Mouse (Mus musculus): ENCODE measurements around the gene Nelfb.

The Nelfb gene

GRCm38 (mm10) chr2:25229582-25229981 lies 18.3 kb upstream of the Nelfb start:
- DNase-seq = no peak

GRCm38 (mm10) chr2:25228995-25229530 lies 17.8 kb upstream of the Nelfb start:
- DNase-seq = no peak

- peak; percentile 94 for DNase-seq
Measured at GRCm38 (mm10) chr2:25228431-25228889, 17.2 kb upstream of the Nelfb start.

- DNase-seq = no peak
Measured at GRCm38 (mm10) chr2:25227406-25227805, 16.1 kb upstream of the Nelfb start.

- DNase-seq = no peak
Measured at GRCm38 (mm10) chr2:25226864-25227263, 15.6 kb upstream of the Nelfb start.

- no peak for DNase-seq
Measured at GRCm38 (mm10) chr2:25225811-25226379, 14.6 kb upstream of the Nelfb start.

- peak; percentile 100 for DNase-seq
Measured at GRCm38 (mm10) chr2:25224766-25225752, 13.8 kb upstream of the Nelfb start.

GRCm38 (mm10) chr2:25224492-25224765 lies 13.1 kb upstream of the Nelfb start, which contains the start of gene Tubb4b:
TSS of gene Tubb4b (minus strand) at chr2:25224702.
- no peak for DNase-seq

GRCm38 (mm10) chr2:25223681-25224491 lies 12.6 kb upstream of the Nelfb start:
- DNase-seq = no peak

GRCm38 (mm10) chr2:25221331-25221772 lies 10.1 kb upstream of the Nelfb start:
- no peak for DNase-seq

GRCm38 (mm10) chr2:25218445-25218844 lies 7.2 kb upstream of the Nelfb start, which contains the start of gene Fam166a:
TSS of gene Fam166a (plus strand) at chr2:25218745.
- DNase-seq = peak; percentile 23

GRCm38 (mm10) chr2:25217666-25218065 lies 6.4 kb upstream of the Nelfb start:
- no peak for DNase-seq

- no peak for DNase-seq
Measured at GRCm38 (mm10) chr2:25214444-25214843, 3.2 kb upstream of the Nelfb start, which contains the start of gene Stpg3. TSS of gene Stpg3 (minus strand) at chr2:25214637.

- no peak for DNase-seq
Measured at GRCm38 (mm10) chr2:25213266-25213865, 2.1 kb upstream of the Nelfb start.

GRCm38 (mm10) chr2:25210686-25211085 lies 603 bp downstream of the Nelfb start:
- no peak for DNase-seq

GRCm38 (mm10) chr2:25207593-25207992 lies 3.7 kb downstream of the Nelfb start:
- no peak for DNase-seq

- DNase-seq = peak; percentile 46
Measured at GRCm38 (mm10) chr2:25203631-25204214, 7.6 kb downstream of the Nelfb start.

GRCm38 (mm10) chr2:25200631-25201030 lies 10.7 kb downstream of the Nelfb start:
- DNase-seq = no peak

- DNase-seq = no peak
Measured at GRCm38 (mm10) chr2:25197946-25198345, 13.3 kb downstream of the Nelfb start.

- DNase-seq = no peak
Measured at GRCm38 (mm10) chr2:25197191-25197590, 14.1 kb downstream of the Nelfb start.

- peak; percentile 22 for DNase-seq
Measured at GRCm38 (mm10) chr2:25196172-25196954, 14.9 kb downstream of the Nelfb start, which contains the start of gene Tor4a. TSS of gene Tor4a (minus strand) at chr2:25196886.
